Mouse (Mus musculus): ENCODE data around the gene Ncoa7.

DNA sequence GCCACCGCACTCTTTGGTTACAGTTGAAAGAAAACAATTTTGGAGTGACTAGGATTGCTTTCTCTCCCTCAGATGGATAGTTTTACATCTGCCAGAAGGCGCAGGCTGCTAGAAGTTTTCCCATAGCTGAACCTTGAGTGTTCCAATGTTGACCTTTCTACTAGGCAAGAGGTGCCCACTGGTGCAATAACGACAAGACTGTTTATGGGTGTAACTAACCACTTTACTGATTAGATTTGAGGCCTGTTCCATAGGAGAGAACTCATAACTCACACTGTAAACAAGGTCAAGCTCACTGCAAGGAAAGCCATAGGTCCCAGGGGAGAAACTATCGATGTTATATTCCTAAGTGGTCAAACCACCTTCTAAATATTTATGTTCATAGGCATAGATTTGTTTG, 119.7 kb downstream of the Ncoa7 start:
- TF ChIP-seq CTCF (IDR thresholded peaks at IDR 0.05; ENCODE audit: control insufficient read depth, insufficient read depth, insufficient replicate concordance, low read depth, low read length) (no peak), POLR2A (IDR thresholded peaks at IDR 0.05; ENCODE audit: control insufficient read depth, low read depth, low read length) (no peak)

Measured in testis, adult 2 months (tissue).